Mouse (Mus musculus): ENCODE results near the gene Snrnp48. TPM values are rescaled to one million over a fixed set of nuclear protein-coding genes. Genes with fewer than 3 reads are reported as not detected.
A peak's percentile ranks its signal among the peaks of the same experiment; 100 is the strongest.

The Snrnp48 gene
- total RNA-seq, 2 experiments from 2014 or later, result 6.2 to 7.7 TPM

DNA sequence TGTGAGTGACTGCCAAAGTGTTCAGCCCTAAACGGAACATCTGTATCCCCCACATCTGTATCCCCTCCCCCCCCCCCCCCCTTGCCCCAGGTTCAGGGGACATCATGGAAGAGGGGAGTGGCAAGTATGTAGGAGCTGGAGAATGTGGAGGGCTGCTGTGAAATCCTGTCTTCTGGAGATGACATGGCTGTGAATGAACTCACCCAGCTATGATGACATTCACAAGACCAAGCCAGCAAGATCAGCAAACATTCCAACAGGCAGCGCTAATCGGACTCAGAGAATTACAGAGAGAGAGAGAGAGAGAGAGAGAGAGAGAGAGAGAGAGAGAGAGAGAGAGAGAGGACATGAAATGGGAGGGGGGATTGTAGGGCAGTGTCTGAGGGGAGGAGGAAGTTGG is 46.5 kb downstream of the Snrnp48 start:
- intact Hi-C loops (cut with DNase I; ENCODE audit: low total_unique reads), result no loop called here
- DNase-seq, result no peak

GRCm38 (mm10) chr13:38253696-38254095 is 49.0 kb downstream of the Snrnp48 start:
- intact Hi-C loops (cut with DNase I; ENCODE audit: low total_unique reads), result no loop called here

GRCm38 (mm10) chr13:38258901-38259300 is 54.2 kb downstream of the Snrnp48 start:
- no peak for DNase-seq
- intact Hi-C loops (cut with DNase I; ENCODE audit: low total_unique reads), result no loop called here

More at GRCm38 (mm10) chr13:38253696-38254095, 49.0 kb downstream of the Snrnp48 start:
- DNase-seq, result peak; percentile 72

DNA sequence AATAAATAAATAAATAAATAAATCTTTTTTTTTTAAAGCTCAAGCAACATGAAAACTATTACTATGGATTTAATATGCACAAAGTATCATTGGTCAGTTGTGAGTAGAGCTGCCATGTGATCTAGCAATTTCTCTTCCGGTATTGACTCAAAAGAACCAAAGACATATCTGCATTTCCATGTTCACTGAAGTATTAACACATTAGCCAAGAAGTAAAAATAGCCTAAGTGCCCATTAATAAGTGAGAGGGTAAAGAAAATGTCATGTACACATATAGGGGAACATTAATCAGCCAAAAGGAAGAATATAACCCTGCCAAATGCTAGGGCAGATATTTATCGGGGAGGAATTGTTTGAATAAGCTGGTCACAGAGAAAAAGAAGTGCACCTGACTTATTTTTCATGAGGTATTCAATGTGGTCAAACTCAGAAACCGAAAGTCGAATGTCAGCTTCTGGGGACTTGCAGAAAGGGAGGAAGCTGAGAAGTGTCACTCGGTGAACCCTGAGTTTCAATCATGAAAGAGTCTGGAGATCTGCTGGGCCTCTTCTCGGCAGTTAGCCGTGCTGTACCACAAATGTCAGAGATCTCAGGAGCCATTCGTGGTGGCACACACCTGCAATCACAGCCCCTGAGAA is 64.4 kb downstream of the Snrnp48 start:
- intact Hi-C loops (cut with DNase I; ENCODE audit: low total_unique reads), result no loop called here
- no peak for DNase-seq

GRCm38 (mm10) chr13:38272624-38273023 is 67.9 kb downstream of the Snrnp48 start:
- no peak for DNase-seq
- intact Hi-C loops (cut with DNase I; ENCODE audit: low total_unique reads), result no loop called here

Other genes starting within 250 kb of the Snrnp48 start
- gene Ssr1, start 210.7 kb upstream of the Snrnp48 start, total RNA-seq (2021), result 10 to 100 TPM; 54.3 to 58.5 TPM
- 10 to 100 TPM in 1 of 2 experiments, 1 to 10 TPM in 1; 9.2 to 11.9 TPM for gene Riok1, start 167.9 kb upstream of the Snrnp48 start, total RNA-seq (2021)
- gene Cage1, start 167.9 kb upstream of the Snrnp48 start, total RNA-seq (2021), result under 1 TPM; 0.51 to 0.98 TPM
- gene Dsp, start 53.6 kb upstream of the Snrnp48 start, total RNA-seq (2021), result under 1 TPM; 0.02 to 0.06 TPM
- 1 to 10 TPM; 7.1 to 8.8 TPM for gene Bmp6, start 140.2 kb downstream of the Snrnp48 start, total RNA-seq (2021)